Mouse (Mus musculus): ENCODE measurements around the gene Foxc1. TPM values are rescaled to one million over a fixed set of nuclear protein-coding genes. Genes with fewer than 3 reads are reported as not detected.

Foxc1 gene
- polyA plus RNA-seq, 1 experiment from 2014 or later = 0.37 TPM

DNA sequence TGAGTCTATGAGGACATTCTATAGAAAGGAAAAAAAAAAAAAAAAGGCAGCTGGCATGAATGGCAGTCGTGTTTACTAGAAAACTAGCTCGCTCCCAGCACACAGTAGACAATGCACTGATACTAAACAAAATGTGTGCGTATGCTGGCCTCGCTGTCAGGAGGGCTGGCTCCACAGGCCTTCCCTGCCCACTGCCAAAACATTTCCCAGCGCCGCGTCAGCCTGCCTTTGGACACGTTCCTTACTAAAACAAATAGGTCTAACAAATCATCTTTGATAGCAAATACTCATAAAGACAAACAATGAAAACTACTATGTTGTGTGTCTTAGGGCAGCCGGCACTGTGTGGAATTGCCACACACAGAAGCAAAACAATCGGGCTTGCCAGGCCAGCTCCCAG is 9.1 kb upstream of the Foxc1 start:
- Histone ChIP-seq H3K9ac (replicated peaks; ENCODE audit: low read depth) (no peak overlapping the region), H3K4me3 (ENCODE audit: low read depth, low read length) (no peak overlapping the region), H3K4me1 (ENCODE audit: insufficient read depth, low read depth, low read length) (0 out of 2 replicates have a peak, but pooled peaks cover 2% of the 10 kb centered on the region), H3K27ac (ENCODE audit: low read length) (no peak overlapping the region), H3K27me3 (replicated peaks; ENCODE audit: insufficient read depth, low read length) (peaks cover 58% of the 10 kb centered on the region), H3K4me2 (replicated peaks; ENCODE audit: low read depth, low read length) (peak overlapping the region; percentile 25; the same call in 1 of the 2 replicates), H3K9me3 (ENCODE audit: low read length) (no peaks in the 10 kb centered on the region), H3K36me3 (ENCODE audit: insufficient read depth, low read length) (no peaks in the 10 kb centered on the region)
- DNase-seq (ENCODE audit: low spot score) (no peak), ATAC-seq (no peak)
- 38% methylated on average over 10 of the region's 10 CpGs for WGBS
- TF ChIP-seq EP300 (IDR thresholded peaks at IDR 0.05) = no peak
- TF ChIP-seq CTCF (IDR thresholded peaks at IDR 0.05) = no peak

- TF ChIP-seq EP300 (IDR thresholded peaks at IDR 0.05) (peak; percentile 82), CTCF (IDR thresholded peaks at IDR 0.05) (no peak)
- Histone ChIP-seq H3K4me1 (ENCODE audit: insufficient read depth, low read depth, low read length) (0 out of 2 replicates have a peak, but pooled peaks cover 2% of the 10 kb centered on the region), H3K27ac (ENCODE audit: low read length) (no peak overlapping the region), H3K9me3 (ENCODE audit: low read length) (no peaks in the 10 kb centered on the region), H3K36me3 (ENCODE audit: insufficient read depth, low read length) (no peaks in the 10 kb centered on the region), H3K9ac (replicated peaks; ENCODE audit: low read depth) (no peak overlapping the region), H3K4me2 (replicated peaks; ENCODE audit: low read depth, low read length) (peak overlapping the region; percentile 25; the same call in 1 of the 2 replicates), H3K4me3 (ENCODE audit: low read depth, low read length) (no peak overlapping the region), H3K27me3 (replicated peaks; ENCODE audit: insufficient read depth, low read length) (peaks cover 65% of the 10 kb centered on the region)
- ATAC-seq (peak; percentile 75), DNase-seq (ENCODE audit: low spot score) (peak; percentile 44)
- WGBS = 9% methylated on average over 9 of the region's 9 CpGs
Measured at GRCm38 (mm10) chr13:31798075-31798474, 8.4 kb upstream of the Foxc1 start.

DNA sequence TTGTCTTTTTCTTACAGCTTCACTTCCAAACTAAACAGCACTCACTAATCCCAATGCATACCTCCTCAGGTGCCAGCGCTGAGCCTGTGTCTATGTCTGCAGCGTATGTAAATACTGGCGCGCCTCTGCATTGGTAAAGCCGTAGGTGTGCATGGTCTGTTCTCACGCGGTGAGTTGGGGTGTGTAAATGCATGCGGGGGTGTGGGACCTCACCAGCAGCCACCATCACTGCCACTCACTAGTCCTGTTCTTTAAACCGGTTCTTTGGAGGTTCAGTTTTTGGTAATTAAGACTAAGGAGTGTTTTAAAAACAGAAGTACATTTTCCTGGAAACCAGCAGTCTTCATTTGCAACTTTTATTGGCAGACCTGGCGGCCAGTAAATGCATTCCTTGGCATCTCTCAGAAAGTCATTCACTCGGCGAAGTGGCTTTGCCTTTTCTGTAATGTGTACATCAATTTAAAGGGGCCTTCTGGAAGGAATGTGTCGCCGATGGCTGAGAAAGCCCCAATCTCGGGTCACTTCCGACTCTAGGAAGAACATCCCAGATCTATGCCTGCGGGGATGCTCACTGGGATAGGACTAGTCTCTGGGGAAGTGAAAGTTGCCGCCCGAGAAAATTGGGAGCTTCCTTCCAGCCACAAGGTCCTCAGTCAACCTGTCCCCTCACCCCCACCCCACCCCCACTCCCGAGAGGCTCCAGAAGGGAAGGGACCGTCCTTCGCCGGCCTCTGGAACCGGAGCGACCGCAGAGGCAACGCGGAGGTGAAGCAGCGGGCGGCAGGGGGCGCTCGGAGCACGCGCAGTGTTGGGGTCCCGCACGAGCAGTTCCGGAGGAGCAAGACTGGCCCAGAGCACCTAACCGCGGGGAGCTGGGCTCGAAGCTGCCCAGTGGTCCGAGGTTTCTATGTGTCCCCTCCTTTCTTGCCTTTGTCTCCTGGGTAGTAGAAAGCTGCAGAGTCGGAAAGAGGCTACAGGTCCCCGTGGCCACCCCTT is 5.6 kb upstream of the Foxc1 start:
- Histone ChIP-seq H3K4me1 (ENCODE audit: insufficient read depth, low read depth, low read length) (0 out of 2 replicates have a peak, but pooled peaks cover 2% of the 10 kb centered on the region), H3K4me2 (replicated peaks; ENCODE audit: low read depth, low read length) (peak overlapping the region; percentile 38), H3K36me3 (ENCODE audit: insufficient read depth, low read length) (no peaks in the 10 kb centered on the region), H3K4me3 (ENCODE audit: low read depth, low read length) (peak overlapping the region; percentile 23), H3K27ac (ENCODE audit: low read length) (no peak overlapping the region), H3K27me3 (replicated peaks; ENCODE audit: insufficient read depth, low read length) (peaks cover 87% of the 10 kb centered on the region), H3K9me3 (ENCODE audit: low read length) (no peaks in the 10 kb centered on the region), H3K9ac (replicated peaks; ENCODE audit: low read depth) (no peak overlapping the region)
- ATAC-seq = peak; percentile 81
- peak; percentile 82 for DNase-seq (ENCODE audit: low spot score)
- TF ChIP-seq CTCF (IDR thresholded peaks at IDR 0.05) (peak; percentile 94), EP300 (IDR thresholded peaks at IDR 0.05) (no peak)
- WGBS = 2% methylated on average over 42 of the region's 43 CpGs

GRCm38 (mm10) chr13:31801703-31802305 is 4.6 kb upstream of the Foxc1 start:
- Histone ChIP-seq H3K9me3 (ENCODE audit: low read length) (no peaks in the 10 kb centered on the region), H3K4me3 (ENCODE audit: low read depth, low read length) (peak overlapping the region; percentile 23; the same call in 1 of the 2 replicates), H3K9ac (replicated peaks; ENCODE audit: low read depth) (no peak overlapping the region), H3K4me2 (replicated peaks; ENCODE audit: low read depth, low read length) (peak overlapping the region; percentile 38), H3K36me3 (ENCODE audit: insufficient read depth, low read length) (no peaks in the 10 kb centered on the region), H3K4me1 (ENCODE audit: insufficient read depth, low read depth, low read length) (0 out of 2 replicates have a peak, but pooled peaks cover 2% of the 10 kb centered on the region), H3K27ac (ENCODE audit: low read length) (no peak overlapping the region), H3K27me3 (replicated peaks; ENCODE audit: insufficient read depth, low read length) (peaks cover 90% of the 10 kb centered on the region)
- ATAC-seq (no peak), DNase-seq (ENCODE audit: low spot score) (no peak)
- WGBS = 4% methylated on average over 25 of the region's 25 CpGs
- TF ChIP-seq EP300 (IDR thresholded peaks at IDR 0.05) (no peak), CTCF (IDR thresholded peaks at IDR 0.05) (no peak)

DNA sequence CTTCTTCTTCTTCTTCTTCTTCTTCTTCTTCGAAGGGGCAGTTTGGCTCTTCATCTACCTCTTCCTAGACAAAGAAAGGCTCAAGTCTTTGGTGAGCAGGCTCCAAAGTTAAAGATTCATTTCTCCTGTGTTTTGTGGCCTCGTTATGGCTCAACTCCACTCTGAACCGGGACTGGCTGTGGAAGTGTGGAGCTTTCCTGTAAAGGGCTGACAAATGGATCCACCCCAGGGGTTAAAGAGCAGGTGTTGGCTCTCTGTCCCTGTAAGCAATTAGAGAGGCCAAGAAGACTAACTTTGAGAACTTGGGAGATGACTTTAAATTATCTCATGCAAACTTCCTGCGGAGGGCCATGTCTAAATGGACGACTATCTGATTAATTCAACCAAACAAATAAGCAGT is 4.0 kb upstream of the Foxc1 start:
- peaks cover 95% of the 10 kb centered on the region for H3K27me3 ChIP-seq (replicated peaks; ENCODE audit: insufficient read depth, low read length)
- H3K27ac ChIP-seq (ENCODE audit: low read length) = no peak overlapping the region
- H3K36me3 ChIP-seq (ENCODE audit: insufficient read depth, low read length) = no peaks in the 10 kb centered on the region
- ATAC-seq (no peak), DNase-seq (ENCODE audit: low spot score) (no peak)
- TF ChIP-seq EP300 (IDR thresholded peaks at IDR 0.05) (no peak), CTCF (IDR thresholded peaks at IDR 0.05) (no peak)
- 0 out of 2 replicates have a peak, but pooled peaks cover 2% of the 10 kb centered on the region for H3K4me1 ChIP-seq (ENCODE audit: insufficient read depth, low read depth, low read length)
- 9% methylated on average over 5 of the region's 5 CpGs for WGBS
- no peak overlapping the region for H3K4me2 ChIP-seq (replicated peaks; ENCODE audit: low read depth, low read length)
- H3K9me3 ChIP-seq (ENCODE audit: low read length) = no peaks in the 10 kb centered on the region
- H3K4me3 ChIP-seq (ENCODE audit: low read depth, low read length) = no peak overlapping the region
- H3K9ac ChIP-seq (replicated peaks; ENCODE audit: low read depth) = no peak overlapping the region
